Mouse (Mus musculus) kidney, postnatal 4 days (tissue): Measurements from ENCODE around the gene Hspb7.

Experiments
- DNase-seq, 2 experiments: peaks; one replicate each; pipeline ENCODE4 v3.0.0; 2021; ENCODE audit warnings: mixed read lengths in 2 of 2

Gene Hspb7

GRCm38 (mm10) chr4:141420192-141420829 lies at the start of gene Hspb7:
Gene Hspb7 (plus strand): TSS chr4:141420779.
- DNase-seq: no peak

- no peak for DNase-seq
These were observed 48.2 kb upstream of the Hspb7 start for GRCm38 (mm10) chr4:141372426-141372825.

GRCm38 (mm10) chr4:141379674-141380073 lies 40.9 kb upstream of the Hspb7 start:
- DNase-seq: no peak

GRCm38 (mm10) chr4:141382406-141382805 lies 38.2 kb upstream of the Hspb7 start:
- peak; percentile 56 to 71 for DNase-seq

GRCm38 (mm10) chr4:141385275-141385674 lies 35.3 kb upstream of the Hspb7 start:
- peak; percentile 65 to 77 for DNase-seq

- no peak for DNase-seq
These were observed 34.4 kb upstream of the Hspb7 start for GRCm38 (mm10) chr4:141386150-141386549.

GRCm38 (mm10) chr4:141387093-141387784 lies 33.3 kb upstream of the Hspb7 start:
- DNase-seq: peak; percentile 88 to 90

GRCm38 (mm10) chr4:141387933-141388332 lies 32.6 kb upstream of the Hspb7 start:
- no peak for DNase-seq

GRCm38 (mm10) chr4:141389366-141390150 lies 31.0 kb upstream of the Hspb7 start:
- DNase-seq: no peak

- no peak for DNase-seq
These were observed 29.3 kb upstream of the Hspb7 start for GRCm38 (mm10) chr4:141391293-141391692.

GRCm38 (mm10) chr4:141394751-141395150 lies 25.8 kb upstream of the Hspb7 start:
- peak; percentile 53 to 64 for DNase-seq

GRCm38 (mm10) chr4:141397861-141398260 lies 22.7 kb upstream of the Hspb7 start:
- no peak for DNase-seq

GRCm38 (mm10) chr4:141398545-141398944 lies 22.0 kb upstream of the Hspb7 start, which contains the start of gene Clcnka:
Gene Clcnka (minus strand): TSS chr4:141398724.
- DNase-seq: peak; percentile 64 to 79

GRCm38 (mm10) chr4:141400171-141400570 lies 20.4 kb upstream of the Hspb7 start:
- DNase-seq: no peak

GRCm38 (mm10) chr4:141404518-141405313 lies 15.9 kb upstream of the Hspb7 start:
- peak; percentile 93 to 94 for DNase-seq

- DNase-seq: no peak
These were observed 15.3 kb upstream of the Hspb7 start for GRCm38 (mm10) chr4:141405314-141405622.

GRCm38 (mm10) chr4:141406516-141407299 lies 13.9 kb upstream of the Hspb7 start:
- peak; percentile 66 to 79 for DNase-seq

- no peak for DNase-seq
These were observed 12.0 kb upstream of the Hspb7 start for GRCm38 (mm10) chr4:141408577-141408976.

GRCm38 (mm10) chr4:141411430-141411992 lies 9.1 kb upstream of the Hspb7 start:
- peak; percentile 49 to 60 for DNase-seq

- peak in 1 of 2 experiments; percentile 55 for DNase-seq
These were observed 4.7 kb upstream of the Hspb7 start, which contains the start of gene Clcnkb for GRCm38 (mm10) chr4:141415924-141416323. Gene Clcnkb (minus strand): TSS chr4:141416014.

GRCm38 (mm10) chr4:141419398-141420191 lies 984 bp upstream of the Hspb7 start:
- DNase-seq: peak; percentile 61 to 73
